Mouse (Mus musculus): ENCODE data around the gene Pacs2. TPM values are rescaled to one million over a fixed set of nuclear protein-coding genes. Genes with fewer than 3 reads are reported as not detected.

The Pacs2 gene
- total and polyA plus RNA-seq, 3 experiments: 29.8 to 69.7 (median 62.5) TPM

DNA sequence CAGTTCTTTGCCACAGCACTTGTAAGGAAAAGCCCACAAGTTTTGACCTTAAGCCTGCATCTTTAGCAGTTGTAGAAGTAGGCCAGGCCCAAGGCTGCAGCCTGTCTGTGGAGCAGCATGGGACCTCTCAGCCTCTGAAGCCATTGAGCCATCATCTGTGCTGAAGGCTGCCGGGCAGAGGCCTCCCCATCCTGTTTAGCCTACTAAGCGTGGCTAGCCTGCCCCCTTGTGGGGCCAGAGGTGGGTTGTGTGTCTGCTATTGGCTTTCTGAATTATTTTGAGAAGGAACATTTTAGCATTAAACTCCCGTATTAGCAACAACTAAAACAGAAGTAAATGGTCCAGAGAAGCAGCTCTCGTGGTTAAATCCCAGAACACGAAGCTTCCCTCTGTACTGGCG is 88.2 kb downstream of the Pacs2 start:
- Histone ChIP-seq H3K9ac (ENCODE audit: control insufficient read depth, low read depth, low read length, poor library complexity, severe bottlenecking) (no peak overlapping the region), H3K27me3 (ENCODE audit: control insufficient read depth in 1 of 2, insufficient read depth in 2 of 2, low read length in 2 of 2) (no peaks in the 10 kb centered on the region), H3K4me1 (ENCODE audit: control insufficient read depth in 1 of 2, insufficient read depth in 2 of 2, low read length in 2 of 2) (peaks cover 25 to 45% of the 10 kb centered on the region in 2 experiments), H3K4me3 (ENCODE audit: control insufficient read depth in 1 of 2, insufficient read depth in 1 of 2, low read depth in 2 of 2, low read length in 2 of 2) (no peak overlapping the region), H3K36me3 (ENCODE audit: control insufficient read depth in 1 of 2, insufficient read depth in 2 of 2, low read length in 2 of 2) (peaks cover 2 to 36% of the 10 kb centered on the region in 2 experiments), H3K9me3 (replicated peaks; ENCODE audit: insufficient read depth, low read length) (no peaks in the 10 kb centered on the region), H3K79me2 (ENCODE audit: control insufficient read depth, insufficient read depth, low read length, poor library complexity) (peaks cover 88% of the 10 kb centered on the region), H3K27ac (ENCODE audit: control insufficient read depth, low read depth, low read length) (no peak overlapping the region)
- peak; percentile 79 for DNase-seq (ENCODE audit: low read depth, low spot score)
- TF ChIP-seq ZMIZ1 (IDR thresholded peaks at IDR 0.05; ENCODE audit: low read depth, low read length) (no peak), CTCF (IDR thresholded peaks at IDR 0.05 in 2 of 3, conservative IDR thresholded peaks at IDR 0.05 in 1 of 3; ENCODE audit: control insufficient read depth in 1 of 3, insufficient read depth in 1 of 3, low read depth in 2 of 3, low read length in 3 of 3, poor library complexity in 1 of 3, severe bottlenecking in 1 of 3) (peak in 1 of 3 experiments; percentile 54; a peak in 2 of 6 replicates)

GRCm38 (mm10) chr12:113103846-113104451 is 89.6 kb downstream of the Pacs2 start:
- Histone ChIP-seq H3K9me3 (replicated peaks; ENCODE audit: insufficient read depth, low read length) (no peaks in the 10 kb centered on the region), H3K4me3 (ENCODE audit: control insufficient read depth in 1 of 2, insufficient read depth in 1 of 2, low read depth in 2 of 2, low read length in 2 of 2) (no peak overlapping the region), H3K36me3 (ENCODE audit: control insufficient read depth in 1 of 2, insufficient read depth in 2 of 2, low read length in 2 of 2) (peaks cover 6 to 45% of the 10 kb centered on the region in 2 experiments), H3K27ac (ENCODE audit: control insufficient read depth, low read depth, low read length) (no peak overlapping the region), H3K27me3 (ENCODE audit: control insufficient read depth in 1 of 2, insufficient read depth in 2 of 2, low read length in 2 of 2) (no peaks in the 10 kb centered on the region), H3K79me2 (ENCODE audit: control insufficient read depth, insufficient read depth, low read length, poor library complexity) (peaks cover 89% of the 10 kb centered on the region), H3K4me1 (ENCODE audit: control insufficient read depth in 1 of 2, insufficient read depth in 2 of 2, low read length in 2 of 2) (peaks cover 35 to 54% of the 10 kb centered on the region in 2 experiments), H3K9ac (ENCODE audit: control insufficient read depth, low read depth, low read length, poor library complexity, severe bottlenecking) (no peak overlapping the region)
- DNase-seq (ENCODE audit: low read depth, low spot score): peak; percentile 72
- TF ChIP-seq CTCF (IDR thresholded peaks at IDR 0.05 in 2 of 3, conservative IDR thresholded peaks at IDR 0.05 in 1 of 3; ENCODE audit: control insufficient read depth in 1 of 3, insufficient read depth in 1 of 3, low read depth in 2 of 3, low read length in 3 of 3, poor library complexity in 1 of 3, severe bottlenecking in 1 of 3) (peak in 1 of 3 experiments; percentile 64; a peak in 2 of 6 replicates), POLR2AphosphoS2 (IDR thresholded peaks at IDR 0.05; ENCODE audit: low read length) (no peak), POLR2A (IDR thresholded peaks at IDR 0.05; ENCODE audit: control insufficient read depth in 1 of 2, insufficient read depth in 1 of 2, low read depth in 1 of 2, low read length in 2 of 2, poor library complexity in 1 of 2) (peak in 1 of 2 experiments; percentile 40; a peak in 1 of 4 replicates)

DNA sequence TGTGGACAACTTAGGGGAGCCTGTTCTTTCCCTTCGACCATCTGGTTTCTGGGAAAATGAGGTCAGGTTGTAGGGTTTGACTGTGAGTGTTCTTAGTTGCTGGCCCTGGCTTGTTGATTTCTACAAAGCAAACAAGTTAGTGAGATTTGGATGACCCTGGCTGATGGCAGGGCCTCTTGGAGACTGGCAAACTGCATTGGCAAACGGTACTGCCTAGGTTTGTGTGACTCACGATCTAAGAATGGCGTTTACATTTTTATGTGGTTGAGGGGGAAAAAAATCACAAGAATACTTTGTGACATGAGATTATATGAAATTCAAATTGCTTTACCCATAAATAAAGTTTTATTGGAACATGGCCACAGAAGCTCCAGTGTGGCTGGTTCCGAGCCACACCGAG is 92.1 kb downstream of the Pacs2 start:
- H3K27ac ChIP-seq (ENCODE audit: control insufficient read depth, low read depth, low read length): peak overlapping the region; percentile 87
- no peaks in the 10 kb centered on the region for H3K27me3 ChIP-seq (ENCODE audit: control insufficient read depth in 1 of 2, insufficient read depth in 2 of 2, low read length in 2 of 2)
- DNase-seq (ENCODE audit: low read depth, low spot score): peak; percentile 48
- peaks cover 8 to 29% of the 10 kb centered on the region in 2 experiments for H3K36me3 ChIP-seq (ENCODE audit: control insufficient read depth in 1 of 2, insufficient read depth in 2 of 2, low read length in 2 of 2)
- H3K79me2 ChIP-seq (ENCODE audit: control insufficient read depth, insufficient read depth, low read length, poor library complexity): peaks cover 84% of the 10 kb centered on the region
- peak in 1 of 2 experiments; percentile 30; a peak in 1 of 4 replicates for TF ChIP-seq POLR2A (IDR thresholded peaks at IDR 0.05; ENCODE audit: control insufficient read depth in 1 of 2, insufficient read depth in 1 of 2, low read depth in 1 of 2, low read length in 2 of 2, poor library complexity in 1 of 2)
- TF ChIP-seq ELF1 (IDR thresholded peaks at IDR 0.05; ENCODE audit: low read depth, low read length): no peak
- H3K9me3 ChIP-seq (replicated peaks; ENCODE audit: insufficient read depth, low read length): no peaks in the 10 kb centered on the region
- no peak overlapping the region; a peak in 1 of 4 replicates for H3K4me3 ChIP-seq (ENCODE audit: control insufficient read depth in 1 of 2, insufficient read depth in 1 of 2, low read depth in 2 of 2, low read length in 2 of 2)
- peak overlapping the region; percentile 33 for H3K9ac ChIP-seq (ENCODE audit: control insufficient read depth, low read depth, low read length, poor library complexity, severe bottlenecking)
- H3K4me1 ChIP-seq (ENCODE audit: control insufficient read depth in 1 of 2, insufficient read depth in 2 of 2, low read length in 2 of 2): peaks cover 23 to 38% of the 10 kb centered on the region in 2 experiments

All from MEL (cell line).